Mouse (Mus musculus): ENCODE data around the gene Kng1. TPM values are rescaled to one million over a fixed set of nuclear protein-coding genes. Genes with fewer than 3 reads are reported as not detected.
"Not testable (repeated sequence)": the region's sequence is repeated elsewhere in the genome, so short reads cannot be mapped to it uniquely, and the experiment has no call there.

The Kng1 gene
- polyA plus RNA-seq, 1 experiment: 0.41 TPM

- peak overlapping the region; percentile 87; the same call in 1 of the 2 replicates for H3K27ac ChIP-seq (ENCODE audit: insufficient read depth, low read depth, low read length)
- TF ChIP-seq CTCF (conservative IDR thresholded peaks at IDR 0.05; ENCODE audit: insufficient read depth, insufficient read length, low read depth, low read length): no peak
- H3K36me3 ChIP-seq (ENCODE audit: control insufficient read depth, insufficient read depth, low read length): no peaks in the 10 kb centered on the region
- H3K4me3 ChIP-seq (ENCODE audit: insufficient read depth, low read depth, low read length): no peak overlapping the region
- no peaks in the 10 kb centered on the region for H3K27me3 ChIP-seq (replicated peaks; ENCODE audit: control insufficient read depth, insufficient read depth, low read length)
- H3K4me1 ChIP-seq (ENCODE audit: control insufficient read depth, insufficient read depth, low read length): peaks cover 17% of the 10 kb centered on the region
- DNase-seq: peak; percentile 42
- 64% methylated on average over 5 of the region's 5 CpGs for WGBS
These were observed 26.8 kb upstream of the Kng1 start for GRCm38 (mm10) chr16:23030673-23031435.

- no peak overlapping the region for H3K4me3 ChIP-seq (ENCODE audit: insufficient read depth, low read depth, low read length)
- H3K4me1 ChIP-seq (ENCODE audit: control insufficient read depth, insufficient read depth, low read length): peaks cover 28% of the 10 kb centered on the region
- H3K36me3 ChIP-seq (ENCODE audit: control insufficient read depth, insufficient read depth, low read length): no peaks in the 10 kb centered on the region
- H3K27me3 ChIP-seq (replicated peaks; ENCODE audit: control insufficient read depth, insufficient read depth, low read length): no peaks in the 10 kb centered on the region
- DNase-seq: peak; percentile 95
- no peak for TF ChIP-seq POLR2A (IDR thresholded peaks at IDR 0.05; ENCODE audit: low read depth, low read length)
- no peak for TF ChIP-seq CTCF (conservative IDR thresholded peaks at IDR 0.05; ENCODE audit: insufficient read depth, insufficient read length, low read depth, low read length)
- WGBS: 23% methylated on average over 4 of the region's 4 CpGs
- peak overlapping the region; percentile 85 for H3K27ac ChIP-seq (ENCODE audit: insufficient read depth, low read depth, low read length)
These were observed 24.0 kb upstream of the Kng1 start for GRCm38 (mm10) chr16:23033673-23034072.

- Histone ChIP-seq H3K4me1 (ENCODE audit: control insufficient read depth, insufficient read depth, low read length) (peaks cover 44% of the 10 kb centered on the region), H3K4me3 (ENCODE audit: insufficient read depth, low read depth, low read length) (no peak overlapping the region), H3K27me3 (replicated peaks; ENCODE audit: control insufficient read depth, insufficient read depth, low read length) (no peaks in the 10 kb centered on the region), H3K36me3 (ENCODE audit: control insufficient read depth, insufficient read depth, low read length) (no peaks in the 10 kb centered on the region), H3K27ac (ENCODE audit: insufficient read depth, low read depth, low read length) (peak overlapping the region; percentile 98)
- TF ChIP-seq CTCF (conservative IDR thresholded peaks at IDR 0.05; ENCODE audit: insufficient read depth, insufficient read length, low read depth, low read length) (no peak), POLR2A (IDR thresholded peaks at IDR 0.05; ENCODE audit: low read depth, low read length) (no peak)
- peak; percentile 94 for DNase-seq
- 40% methylated on average over 7 of the region's 7 CpGs for WGBS
These were observed 19.9 kb upstream of the Kng1 start for GRCm38 (mm10) chr16:23037744-23038143.

- Histone ChIP-seq H3K4me3 (ENCODE audit: insufficient read depth, low read depth, low read length) (no peak overlapping the region), H3K27me3 (replicated peaks; ENCODE audit: control insufficient read depth, insufficient read depth, low read length) (no peaks in the 10 kb centered on the region), H3K36me3 (ENCODE audit: control insufficient read depth, insufficient read depth, low read length) (no peaks in the 10 kb centered on the region), H3K4me1 (ENCODE audit: control insufficient read depth, insufficient read depth, low read length) (peaks cover 38% of the 10 kb centered on the region), H3K27ac (ENCODE audit: insufficient read depth, low read depth, low read length) (peak overlapping the region; percentile 98)
- WGBS: 36% methylated on average over 4 of the region's 4 CpGs
- TF ChIP-seq CTCF (conservative IDR thresholded peaks at IDR 0.05; ENCODE audit: insufficient read depth, insufficient read length, low read depth, low read length) (no peak), POLR2A (IDR thresholded peaks at IDR 0.05; ENCODE audit: low read depth, low read length) (no peak)
- peak; percentile 94 for DNase-seq
These were observed 18.4 kb upstream of the Kng1 start for GRCm38 (mm10) chr16:23039281-23039680.

GRCm38 (mm10) chr16:23040876-23041275 is 16.8 kb upstream of the Kng1 start:
- no peak overlapping the region for H3K27ac ChIP-seq (ENCODE audit: insufficient read depth, low read depth, low read length)
- DNase-seq: peak; percentile 20
- H3K4me1 ChIP-seq (ENCODE audit: control insufficient read depth, insufficient read depth, low read length): peaks cover 33% of the 10 kb centered on the region
- TF ChIP-seq POLR2A (IDR thresholded peaks at IDR 0.05; ENCODE audit: low read depth, low read length) (no peak), CTCF (conservative IDR thresholded peaks at IDR 0.05; ENCODE audit: insufficient read depth, insufficient read length, low read depth, low read length) (no peak)
- no peak overlapping the region for H3K4me3 ChIP-seq (ENCODE audit: insufficient read depth, low read depth, low read length)
- WGBS: 29% methylated on average over 4 of the region's 4 CpGs
- no peaks in the 10 kb centered on the region for H3K27me3 ChIP-seq (replicated peaks; ENCODE audit: control insufficient read depth, insufficient read depth, low read length)
- no peaks in the 10 kb centered on the region for H3K36me3 ChIP-seq (ENCODE audit: control insufficient read depth, insufficient read depth, low read length)

- Histone ChIP-seq H3K4me1 (ENCODE audit: control insufficient read depth, insufficient read depth, low read length) (no peaks in the 10 kb centered on the region; the same call in 1 of the 2 replicates), H3K36me3 (ENCODE audit: control insufficient read depth, insufficient read depth, low read length) (no peaks in the 10 kb centered on the region), H3K4me3 (ENCODE audit: insufficient read depth, low read depth, low read length) (no peak overlapping the region), H3K27me3 (replicated peaks; ENCODE audit: control insufficient read depth, insufficient read depth, low read length) (no peaks in the 10 kb centered on the region), H3K27ac (ENCODE audit: insufficient read depth, low read depth, low read length) (peak overlapping the region; percentile 2; the same call in 1 of the 2 replicates)
- WGBS: 42% methylated on average over 5 of the region's 5 CpGs
- DNase-seq: peak; percentile 71
- TF ChIP-seq POLR2A (IDR thresholded peaks at IDR 0.05; ENCODE audit: low read depth, low read length) (no peak), CTCF (conservative IDR thresholded peaks at IDR 0.05; ENCODE audit: insufficient read depth, insufficient read length, low read depth, low read length) (peak; percentile 39)
These were observed 11.3 kb upstream of the Kng1 start for GRCm38 (mm10) chr16:23046319-23046718.

- H3K4me3 ChIP-seq (ENCODE audit: insufficient read depth, low read depth, low read length); H3K36me3 ChIP-seq (ENCODE audit: control insufficient read depth, insufficient read depth, low read length); H3K27me3 ChIP-seq (replicated peaks; ENCODE audit: control insufficient read depth, insufficient read depth, low read length); DNase-seq; H3K4me1 ChIP-seq (ENCODE audit: control insufficient read depth, insufficient read depth, low read length); H3K27ac ChIP-seq (ENCODE audit: insufficient read depth, low read depth, low read length): not testable (repeated sequence)
- 50% methylated on average over 4 of the region's 4 CpGs for WGBS
These were observed 2.0 kb downstream of the Kng1 start for GRCm38 (mm10) chr16:23059630-23060029.

- not testable (repeated sequence) for H3K36me3 ChIP-seq (ENCODE audit: control insufficient read depth, insufficient read depth, low read length); H3K27ac ChIP-seq (ENCODE audit: insufficient read depth, low read depth, low read length); H3K4me3 ChIP-seq (ENCODE audit: insufficient read depth, low read depth, low read length); H3K4me1 ChIP-seq (ENCODE audit: control insufficient read depth, insufficient read depth, low read length); H3K27me3 ChIP-seq (replicated peaks; ENCODE audit: control insufficient read depth, insufficient read depth, low read length)
- WGBS: 35% methylated on average over 5 of the region's 5 CpGs
- peak; percentile 41 for DNase-seq
These were observed 3.2 kb downstream of the Kng1 start for GRCm38 (mm10) chr16:23060781-23061325.

- WGBS: 81% methylated on average over 6 of the region's 6 CpGs
- not testable (repeated sequence) for H3K27ac ChIP-seq (ENCODE audit: insufficient read depth, low read depth, low read length); H3K27me3 ChIP-seq (replicated peaks; ENCODE audit: control insufficient read depth, insufficient read depth, low read length); DNase-seq; H3K36me3 ChIP-seq (ENCODE audit: control insufficient read depth, insufficient read depth, low read length); H3K4me3 ChIP-seq (ENCODE audit: insufficient read depth, low read depth, low read length); H3K4me1 ChIP-seq (ENCODE audit: control insufficient read depth, insufficient read depth, low read length)
These were observed 19.9 kb downstream of the Kng1 start for GRCm38 (mm10) chr16:23077516-23077915.

GRCm38 (mm10) chr16:23087159-23087558 is 29.5 kb downstream of the Kng1 start:
- not testable (repeated sequence) for H3K4me3 ChIP-seq (ENCODE audit: insufficient read depth, low read depth, low read length); H3K27me3 ChIP-seq (replicated peaks; ENCODE audit: control insufficient read depth, insufficient read depth, low read length); DNase-seq; H3K27ac ChIP-seq (ENCODE audit: insufficient read depth, low read depth, low read length); H3K4me1 ChIP-seq (ENCODE audit: control insufficient read depth, insufficient read depth, low read length); H3K36me3 ChIP-seq (ENCODE audit: control insufficient read depth, insufficient read depth, low read length)
- 73% methylated on average over 8 of the region's 8 CpGs for WGBS

All from kidney, adult 2 months (tissue).